Mouse (Mus musculus) hindbrain, postnatal 0 days (tissue): Measurements from ENCODE around the gene Cfap206. TPM values are rescaled to one million over a fixed set of nuclear protein-coding genes. Genes with fewer than 3 reads are reported as not detected.

Experiments
- ATAC-seq: fragments of 200-750 bp; cut with Nextera tagmentation; 2 replicates; pipeline ENCODE4 v1.8.0; 2017; ENCODE audit warnings: mild to moderate bottlenecking, moderate TSS enrichment, moderate library complexity
- DNase-seq: peaks from one replicate; pipeline ENCODE4 v3.0.0-alpha.2; 2015; ENCODE audit warnings: low spot score
- H3K27ac ChIP-seq: fragments of 300-500 bp; sonication (generic); 2 replicates; pipeline ENCODE4 v1.5.1; 2014; ENCODE audit warnings: mild to moderate bottlenecking
- H3K27me3 ChIP-seq: fragments of 300-500 bp; sonication (generic); 2 replicates; pipeline ENCODE4 v1.6.1; 2014; ENCODE audit warnings: low read length, mixed read lengths; ENCODE audit not compliant: insufficient read depth
- H3K36me3 ChIP-seq: fragments of 300-500 bp; sonication (generic); 2 replicates; pipeline ENCODE4 v1.6.1; 2014; ENCODE audit warnings: low read length, mixed read lengths; ENCODE audit not compliant: insufficient read depth
- H3K4me1 ChIP-seq: fragments of 300-500 bp; sonication (generic); 2 replicates; pipeline ENCODE4 v1.6.1; 2014; ENCODE audit warnings: antibody characterized with exemption, low read length, mixed read lengths; ENCODE audit not compliant: insufficient read depth
- H3K4me2 ChIP-seq: fragments of 300-500 bp; sonication (generic); 2 replicates; pipeline ENCODE4 v1.6.1; 2014; ENCODE audit warnings: low read depth, mild to moderate bottlenecking, low read length, moderate library complexity, mixed read lengths
- H3K4me3 ChIP-seq: fragments of 300-500 bp; sonication (generic); 2 replicates; pipeline ENCODE4 v1.5.1; 2014; ENCODE audit warnings: low read length
- H3K9ac ChIP-seq: fragments of 300-500 bp; sonication (generic); replicated peaks from 2 replicates; pipeline ENCODE4 v1.6.1; 2014; ENCODE audit warnings: mild to moderate bottlenecking, low read length, moderate library complexity, mixed read lengths
- H3K9me3 ChIP-seq: fragments of 300-500 bp; sonication (generic); 2 replicates; pipeline ENCODE4 v1.6.1; 2016; ENCODE audit warnings: low read length, mixed read lengths
- CTCF ChIP-seq: IDR thresholded peaks from 2 replicates; pipeline ENCODE4 v1.5.1; 2016; ENCODE audit warnings: antibody characterized with exemption, control low read depth, low read depth
- WGBS: fragments of 180-500 bp; shearing (Covaris S2); extraction: QIAGEN DNeasy Blood & Tissue Kit; methylation state at CpG from one replicate; pipeline ENCODE4 v1.1.7; 2014; 5-methylcytosine and 5-hydroxymethylcytosine counted together
- polyA plus RNA-seq: library from polyadenylated mRNA; unstranded; fragments of >200 nt; fragmentation: Nextera tagmentation; extraction: Ambion mirVana; gene quantifications from 2 replicates; pipeline ENCODE4 v1.2.1, GENCODE M21; 2015
- total RNA-seq: library from RNA; depleted of rRNA; stranded (reverse); fragments of >200 nt; gene quantifications from 2 replicates; pipeline ENCODE4 v1.2.3, GENCODE M21; 2014

The Cfap206 gene
- total and polyA plus RNA-seq, 2 experiments from 2014 or later, result 2.2 to 4.8 TPM

GRCm38 (mm10) chr4:34724306-34724705 is 5.7 kb downstream of the Cfap206 start:
- no peak overlapping the region for H3K27ac ChIP-seq
- no peak for DNase-seq
- 60% methylated on average over 4 of the region's 4 CpGs for WGBS

GRCm38 (mm10) chr4:34723186-34723585 is 6.8 kb downstream of the Cfap206 start:
- 78% methylated on average over 4 of the region's 4 CpGs for WGBS
- Histone ChIP-seq H3K4me2 (no peak overlapping the region), H3K36me3 (no peaks in the 10 kb centered on the region), H3K9ac (no peak overlapping the region), H3K4me3 (no peak overlapping the region), H3K27me3 (no peaks in the 10 kb centered on the region), H3K27ac (no peak overlapping the region), H3K9me3 (peaks cover 6% of the 10 kb centered on the region; the same call in 1 of the 2 replicates), H3K4me1 (no peaks in the 10 kb centered on the region)
- no peak for TF ChIP-seq CTCF
- no peak for DNase-seq
- ATAC-seq, result no peak

More at GRCm38 (mm10) chr4:34724306-34724705, 5.7 kb downstream of the Cfap206 start:
- ATAC-seq, result no peak
- Histone ChIP-seq H3K9ac (no peak overlapping the region), H3K4me3 (no peak overlapping the region), H3K36me3 (no peaks in the 10 kb centered on the region), H3K4me1 (no peaks in the 10 kb centered on the region), H3K4me2 (no peak overlapping the region), H3K27me3 (no peaks in the 10 kb centered on the region), H3K9me3 (peaks cover 6% of the 10 kb centered on the region; the same call in 1 of the 2 replicates)
- no peak for TF ChIP-seq CTCF

DNA sequence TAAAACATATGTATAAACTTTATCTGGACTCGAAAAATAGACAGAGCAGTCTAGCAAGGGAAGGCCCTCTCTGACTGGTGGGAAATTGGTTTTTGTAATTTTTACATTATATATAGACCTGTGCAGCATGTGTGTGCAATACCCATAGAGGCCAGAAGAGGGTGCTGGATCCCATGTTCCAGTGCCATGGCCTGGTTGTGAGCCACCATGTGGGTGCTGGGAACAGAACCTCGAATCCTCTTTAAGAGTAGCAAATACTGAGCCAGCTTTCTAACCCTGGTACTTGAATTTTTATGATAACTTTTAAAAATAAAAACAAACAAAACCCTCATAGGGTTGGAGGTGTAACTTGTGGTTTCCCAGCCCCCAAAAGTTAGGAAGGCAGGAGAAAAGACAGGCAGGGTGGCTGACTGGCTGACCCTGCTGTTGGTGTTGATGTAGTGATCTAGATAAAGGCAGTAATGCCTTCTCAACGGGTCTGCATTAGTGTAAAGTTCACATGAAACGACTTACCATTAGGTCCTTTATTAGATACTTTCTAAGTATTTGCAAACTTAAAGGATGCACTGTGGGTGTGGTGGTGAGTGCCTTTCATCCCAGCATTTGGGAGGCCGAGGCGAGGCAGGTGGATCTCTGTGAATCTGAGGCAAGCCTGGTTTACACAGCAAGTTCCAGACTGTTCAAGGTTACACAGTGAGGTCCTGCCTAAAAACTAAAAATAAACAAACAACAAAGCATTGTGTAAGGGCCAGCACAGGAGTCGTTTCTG is 9.7 kb downstream of the Cfap206 start:
- peaks cover 6% of the 10 kb centered on the region; the same call in 1 of the 2 replicates for H3K9me3 ChIP-seq
- no peaks in the 10 kb centered on the region for H3K4me1 ChIP-seq
- peak; percentile 5; the same call in 1 of the 2 replicates for TF ChIP-seq CTCF
- DNase-seq (no peak), ATAC-seq (no peak)
- no peak overlapping the region for H3K9ac ChIP-seq
- H3K27ac ChIP-seq, result no peak overlapping the region
- no peak overlapping the region for H3K4me3 ChIP-seq
- 92% methylated on average over 7 of the region's 7 CpGs for WGBS
- H3K4me2 ChIP-seq, result no peak overlapping the region
- no peaks in the 10 kb centered on the region for H3K27me3 ChIP-seq
- H3K36me3 ChIP-seq, result no peaks in the 10 kb centered on the region

DNA sequence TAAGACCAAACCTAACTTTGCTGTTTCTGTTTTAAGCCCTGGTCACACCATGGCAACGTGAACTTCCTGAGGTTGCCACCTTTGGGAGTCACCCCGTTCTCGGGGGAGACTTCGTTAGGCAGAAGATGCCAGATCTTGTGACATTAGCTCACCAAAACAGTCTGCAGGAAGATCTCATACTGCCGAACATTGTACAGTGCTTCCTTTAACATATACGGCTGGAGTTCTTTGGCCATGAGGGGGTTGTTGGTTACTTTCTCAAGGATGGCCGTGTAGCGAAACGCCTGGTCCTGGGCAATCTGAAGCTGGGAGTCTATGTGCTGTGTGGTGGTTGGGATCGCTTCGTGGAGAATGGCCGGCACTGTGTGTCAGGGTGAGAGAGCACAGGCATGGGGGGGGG is 10.6 kb downstream of the Cfap206 start:
- whole genome bisulfite sequencing, result 97% methylated on average over 12 of the region's 12 CpGs
- TF ChIP-seq CTCF, result no peak

DNA sequence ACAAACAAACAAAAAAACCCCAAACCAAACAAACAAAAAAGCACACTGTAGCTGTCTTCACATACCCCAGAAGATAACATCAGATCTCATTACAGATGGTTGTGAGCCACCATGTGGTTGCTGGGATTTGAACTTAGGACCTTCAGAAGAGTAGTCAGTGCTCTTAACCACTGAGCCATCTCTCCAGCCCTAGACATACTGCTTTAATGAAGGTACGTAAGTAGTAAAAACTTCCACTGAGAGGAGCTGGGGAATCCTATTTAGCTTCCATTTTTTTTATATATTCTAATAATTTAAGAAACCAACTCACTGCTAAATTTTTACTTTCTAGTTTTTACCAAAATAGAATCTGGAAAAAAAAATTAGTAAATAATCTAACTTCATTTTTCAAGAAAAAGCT is 14.9 kb downstream of the Cfap206 start:
- Histone ChIP-seq H3K9me3 (no peaks in the 10 kb centered on the region), H3K4me2 (no peak overlapping the region), H3K27me3 (no peaks in the 10 kb centered on the region), H3K4me3 (no peak overlapping the region), H3K27ac (no peak overlapping the region), H3K4me1 (no peaks in the 10 kb centered on the region), H3K9ac (no peak overlapping the region), H3K36me3 (no peaks in the 10 kb centered on the region)
- ATAC-seq, result no peak
- no peak for TF ChIP-seq CTCF
- no peak for DNase-seq
- WGBS, result 98% methylated on average over 1 of the region's 1 CpGs

More for the DNA sequence above, 10.6 kb downstream of the Cfap206 start:
- H3K9ac ChIP-seq, result no peak overlapping the region
- no peaks in the 10 kb centered on the region for H3K4me1 ChIP-seq
- H3K27me3 ChIP-seq, result no peaks in the 10 kb centered on the region
- H3K4me2 ChIP-seq, result no peak overlapping the region
- no peak overlapping the region for H3K4me3 ChIP-seq
- peaks cover 6% of the 10 kb centered on the region; the same call in 1 of the 2 replicates for H3K9me3 ChIP-seq
- no peak for ATAC-seq
- no peak for DNase-seq
- no peaks in the 10 kb centered on the region for H3K36me3 ChIP-seq
- no peak overlapping the region for H3K27ac ChIP-seq

GRCm38 (mm10) chr4:34708127-34708526 is 21.9 kb downstream of the Cfap206 start:
- Histone ChIP-seq H3K36me3 (no peaks in the 10 kb centered on the region), H3K4me3 (no peak overlapping the region), H3K27me3 (no peaks in the 10 kb centered on the region), H3K9me3 (no peaks in the 10 kb centered on the region), H3K4me1 (no peaks in the 10 kb centered on the region), H3K4me2 (no peak overlapping the region), H3K9ac (no peak overlapping the region), H3K27ac (no peak overlapping the region)
- DNase-seq, result no peak
- no peak for TF ChIP-seq CTCF
- 78% methylated on average over 3 of the region's 3 CpGs for WGBS
- ATAC-seq, result no peak

DNA sequence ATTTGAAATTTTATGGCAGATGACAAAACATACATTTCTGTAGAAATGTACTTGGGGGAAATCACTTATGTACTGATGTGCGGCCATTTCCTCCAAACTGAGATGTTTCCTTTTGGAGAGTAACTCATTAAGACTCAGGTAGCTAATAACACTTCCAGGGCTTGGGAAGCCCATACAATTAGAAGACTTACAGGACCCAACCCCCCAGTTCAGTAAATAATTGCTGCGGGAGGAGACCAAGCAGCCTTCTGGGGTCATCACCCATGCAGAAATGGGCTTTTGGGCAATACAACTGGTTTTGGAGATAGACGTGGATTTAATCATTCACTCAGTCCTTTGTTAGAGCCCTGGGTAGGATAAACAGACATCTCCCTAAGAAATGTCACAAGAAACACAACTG is 22.8 kb downstream of the Cfap206 start:
- no peak overlapping the region for H3K27ac ChIP-seq
- no peak for ATAC-seq
- 70% methylated on average over 3 of the region's 3 CpGs for WGBS

More for the DNA sequence above, 22.8 kb downstream of the Cfap206 start:
- DNase-seq, result no peak
- Histone ChIP-seq H3K4me1 (no peaks in the 10 kb centered on the region), H3K27me3 (no peaks in the 10 kb centered on the region), H3K9ac (no peak overlapping the region), H3K36me3 (no peaks in the 10 kb centered on the region), H3K4me2 (no peak overlapping the region), H3K9me3 (no peaks in the 10 kb centered on the region), H3K4me3 (no peak overlapping the region)
- TF ChIP-seq CTCF, result no peak
